Mouse (Mus musculus): ENCODE measurements at regions not wholly inside any gene's neighbourhood (a gene's known extent, or its start where the extent isn't known, plus 50 kb on each side); places are given as distances from the start of the nearest gene placed in this dataset.
A peak's percentile ranks its signal among the peaks of the same experiment; 100 is the strongest.

- no peak for ATAC-seq (replicated peaks; ENCODE audit: insufficient number of reproducible peaks, low FRiP score, low TSS enrichment)
- H3K4me2 ChIP-seq, result no peak overlapping the region
- no peak overlapping the region for H3K27ac ChIP-seq (ENCODE audit: low read depth, low read length)
- H3K9me3 ChIP-seq (replicated peaks; ENCODE audit: control insufficient read depth, low read length), result no peaks in the 10 kb centered on the region
- no peak overlapping the region for H3K4me3 ChIP-seq (ENCODE audit: low read depth, low read length)
- H3K36me3 ChIP-seq (ENCODE audit: control insufficient read depth, insufficient read depth, low read length), result no peaks in the 10 kb centered on the region
- H3K9ac ChIP-seq (ENCODE audit: low read depth, low read length), result no peak overlapping the region
- H3K27me3 ChIP-seq (ENCODE audit: control insufficient read depth, insufficient read depth, low read length), result peaks cover 63% of the 10 kb centered on the region
- WGBS (ENCODE audit: insufficient replicate concordance), result 35% methylated on average over 13 of the region's 13 CpGs
- H3K4me1 ChIP-seq (ENCODE audit: control insufficient read depth, insufficient read depth, low read length), result 0 out of 2 replicates have a peak, but pooled peaks cover 3% of the 10 kb centered on the region
Measured at GRCm38 (mm10) chr11:95198196-95198595, 52.1 kb upstream of the Dlx4 start.

DNA sequence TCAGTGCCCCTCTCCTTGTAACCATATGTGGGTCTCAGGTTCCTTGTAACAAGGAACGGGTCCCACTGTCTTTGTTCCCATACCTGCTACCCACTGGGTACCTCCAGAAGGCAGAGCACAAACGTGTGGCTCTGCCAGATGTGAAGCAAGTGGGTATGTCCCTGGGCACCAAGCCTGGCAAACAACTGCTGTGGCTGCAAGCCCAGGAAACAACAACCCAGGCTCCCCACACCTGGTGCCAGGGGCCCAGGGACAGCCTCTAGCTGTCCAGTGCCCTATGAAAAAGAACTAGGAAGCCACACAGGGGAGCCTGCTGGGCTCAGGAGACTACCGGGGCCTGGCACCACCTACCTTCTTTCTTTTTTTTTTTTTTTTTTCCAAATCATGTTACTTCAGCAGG is 54.9 kb upstream of the Dlx4 start:
- no peaks in the 10 kb centered on the region for H3K9me3 ChIP-seq (replicated peaks; ENCODE audit: control insufficient read depth, low read length)
- H3K4me1 ChIP-seq (ENCODE audit: control insufficient read depth, insufficient read depth, low read length), result peaks cover 3% of the 10 kb centered on the region; the same call in 1 of the 2 replicates
- no peak overlapping the region for H3K9ac ChIP-seq (ENCODE audit: low read depth, low read length)
- H3K4me3 ChIP-seq (ENCODE audit: low read depth, low read length), result no peak overlapping the region
- H3K4me2 ChIP-seq, result no peak overlapping the region
- H3K27me3 ChIP-seq (ENCODE audit: control insufficient read depth, insufficient read depth, low read length), result peaks cover 80% of the 10 kb centered on the region
- 63% methylated on average over 3 of the region's 3 CpGs for WGBS (ENCODE audit: insufficient replicate concordance)
- H3K36me3 ChIP-seq (ENCODE audit: control insufficient read depth, insufficient read depth, low read length), result no peaks in the 10 kb centered on the region
- H3K27ac ChIP-seq (ENCODE audit: low read depth, low read length), result no peak overlapping the region
- no peak for ATAC-seq (replicated peaks; ENCODE audit: insufficient number of reproducible peaks, low FRiP score, low TSS enrichment)

GRCm38 (mm10) chr11:95210185-95211030 is 50.9 kb upstream of the Tac4 start:
- no peaks in the 10 kb centered on the region for H3K9me3 ChIP-seq (replicated peaks; ENCODE audit: control insufficient read depth, low read length)
- peak overlapping the region; percentile 43 for H3K9ac ChIP-seq (ENCODE audit: low read depth, low read length)
- H3K27me3 ChIP-seq (ENCODE audit: control insufficient read depth, insufficient read depth, low read length), result peaks cover 37% of the 10 kb centered on the region
- 1% methylated on average over 22 of the region's 22 CpGs for WGBS (ENCODE audit: insufficient replicate concordance)
- no peak overlapping the region for H3K27ac ChIP-seq (ENCODE audit: low read depth, low read length)
- H3K4me3 ChIP-seq (ENCODE audit: low read depth, low read length), result peak overlapping the region; percentile 39
- peak overlapping the region; percentile 75 for H3K4me2 ChIP-seq
- peak; percentile 53; the same call in 1 of the 2 replicates for ATAC-seq (replicated peaks; ENCODE audit: insufficient number of reproducible peaks, low FRiP score, low TSS enrichment)
- peaks cover 14% of the 10 kb centered on the region for H3K4me1 ChIP-seq (ENCODE audit: control insufficient read depth, insufficient read depth, low read length)
- H3K36me3 ChIP-seq (ENCODE audit: control insufficient read depth, insufficient read depth, low read length), result no peaks in the 10 kb centered on the region

DNA sequence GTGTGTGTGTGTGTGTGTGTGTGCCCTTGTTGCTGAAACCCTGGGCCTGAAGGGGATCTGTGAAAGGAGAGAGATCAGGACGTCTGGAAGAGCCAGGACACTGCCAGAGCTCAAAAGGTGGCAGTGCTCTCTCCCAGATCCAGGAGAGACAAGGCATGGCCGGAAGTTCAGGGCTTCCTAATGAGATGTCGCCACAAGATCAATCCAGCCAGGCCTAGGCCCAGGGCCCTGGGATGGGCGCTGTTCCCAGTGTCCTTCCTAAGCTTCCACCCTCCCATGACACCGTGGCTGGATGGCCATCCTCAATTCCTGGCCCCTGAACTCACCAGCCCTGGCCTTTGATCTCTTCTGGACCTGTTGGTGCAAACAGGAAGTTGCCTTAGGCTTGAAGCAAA is 50.3 kb upstream of the Tac4 start:
- no peaks in the 10 kb centered on the region for H3K9me3 ChIP-seq (replicated peaks; ENCODE audit: control insufficient read depth, low read length)
- no peaks in the 10 kb centered on the region for H3K36me3 ChIP-seq (ENCODE audit: control insufficient read depth, insufficient read depth, low read length)
- peak overlapping the region; percentile 43 for H3K9ac ChIP-seq (ENCODE audit: low read depth, low read length)
- peaks cover 14% of the 10 kb centered on the region for H3K4me1 ChIP-seq (ENCODE audit: control insufficient read depth, insufficient read depth, low read length)
- peak overlapping the region; percentile 39; the same call in 1 of the 2 replicates for H3K4me3 ChIP-seq (ENCODE audit: low read depth, low read length)
- H3K27ac ChIP-seq (ENCODE audit: low read depth, low read length), result no peak overlapping the region
- H3K4me2 ChIP-seq, result peak overlapping the region; percentile 75
- H3K27me3 ChIP-seq (ENCODE audit: control insufficient read depth, insufficient read depth, low read length), result peaks cover 37% of the 10 kb centered on the region
- 19% methylated on average over 5 of the region's 5 CpGs for WGBS (ENCODE audit: insufficient replicate concordance)
- no peak for ATAC-seq (replicated peaks; ENCODE audit: insufficient number of reproducible peaks, low FRiP score, low TSS enrichment)

All from heart, embryonic 11.5 days (tissue).